Mouse (Mus musculus) myocyte (in vitro differentiated cells): ENCODE data around the gene Timm8a2.

ENCODE experiments used
- CEBPB ChIP-seq: IDR thresholded peaks from 2 replicates; pipeline ENCODE4 v1.6.1; 2011; ENCODE audit warnings: mild to moderate bottlenecking, moderate library complexity; ENCODE audit not compliant: poor library complexity, insufficient read depth, severe bottlenecking
- MAX ChIP-seq: IDR thresholded peaks from one replicate; pipeline ENCODE4 v1.6.1; 2011; ENCODE audit warnings: low read depth, mild to moderate bottlenecking, control low read depth
- MYOD1 ChIP-seq, 3 experiments: IDR thresholded peaks; one replicate each; pipeline ENCODE4 v1.6.1; 2011; ENCODE audit warnings: control low read depth in 2 of 3, low read depth in 2 of 3, mild to moderate bottlenecking in 2 of 3, moderate library complexity in 1 of 3; ENCODE audit not compliant: insufficient read length in 2 of 3, control insufficient read depth in 1 of 3
- POLR2A ChIP-seq: IDR thresholded peaks from one replicate; pipeline ENCODE4 v1.6.1; 2011; ENCODE audit warnings: low read depth, mild to moderate bottlenecking, control low read depth, moderate library complexity; ENCODE audit not compliant: insufficient read length
- REST ChIP-seq: IDR thresholded peaks from one replicate; pipeline ENCODE4 v1.6.1; 2011; ENCODE audit warnings: mild to moderate bottlenecking, control low read depth, moderate library complexity; ENCODE audit not compliant: insufficient read depth, insufficient read length

DNA sequence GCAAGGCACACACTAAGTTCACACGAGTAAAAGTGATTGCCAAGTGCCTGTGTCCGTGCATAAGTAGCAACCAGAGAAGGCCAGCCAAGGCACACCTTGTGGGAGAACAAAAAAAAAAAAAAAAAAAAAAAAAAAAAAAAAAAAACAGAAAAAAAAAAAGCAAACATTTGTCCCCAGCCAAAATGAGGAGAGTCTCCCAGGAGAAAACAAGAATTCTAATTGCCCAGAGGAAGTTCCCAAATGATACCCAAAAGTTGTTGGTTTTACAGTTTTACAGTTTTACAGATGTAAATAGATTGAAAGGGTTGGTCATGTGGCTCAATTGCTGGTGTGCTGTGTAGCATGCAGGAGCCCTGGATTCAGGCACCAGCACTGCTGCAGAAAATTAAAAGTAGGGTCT is 2.4 kb upstream of the Timm8a2 start:
- TF ChIP-seq POLR2A, result no peak
- no peak for TF ChIP-seq REST
- TF ChIP-seq MAX, result no peak
- no peak for TF ChIP-seq CEBPB
- TF ChIP-seq MYOD1 (IDR thresholded peaks at IDR 0.05; ENCODE audit: control insufficient read depth in 1 of 3, insufficient read length in 2 of 3, low read depth in 2 of 3), result no peak
